Mouse (Mus musculus) kidney, adult 2 months (tissue): ENCODE results near the gene Stim2. TPM values are rescaled to one million over a fixed set of nuclear protein-coding genes. Genes with fewer than 3 reads are reported as not detected.

Experiments
- DNase-seq: peaks from one replicate; pipeline ENCODE4 v3.0.0; 2021
- H3K27ac ChIP-seq: fragments of 200-500 bp; 2 replicates; pipeline ENCODE4 v1.5.1; 2012; ENCODE audit warnings: low read depth, low read length, control low read depth, inconsistent platforms; ENCODE audit not compliant: insufficient read depth
- H3K27me3 ChIP-seq: fragments of 200-500 bp; replicated peaks from 2 replicates; pipeline ENCODE4 v1.6.1; 2012; ENCODE audit warnings: mild to moderate bottlenecking, moderate library complexity, low read length, inconsistent platforms; ENCODE audit not compliant: control insufficient read depth, insufficient read depth
- H3K36me3 ChIP-seq: fragments of 200-500 bp; 2 replicates; pipeline ENCODE4 v1.6.1; 2012; ENCODE audit warnings: mild to moderate bottlenecking, moderate library complexity, low read length, inconsistent platforms; ENCODE audit not compliant: control insufficient read depth, insufficient read depth
- H3K4me1 ChIP-seq: fragments of 200-500 bp; 2 replicates; pipeline ENCODE4 v1.6.1; 2011; ENCODE audit warnings: low read length; ENCODE audit not compliant: control insufficient read depth, insufficient read depth
- H3K4me3 ChIP-seq: fragments of 200-500 bp; 2 replicates; pipeline ENCODE4 v1.5.1; 2011; ENCODE audit warnings: mild to moderate bottlenecking, low read depth, low read length, control low read depth; ENCODE audit not compliant: insufficient read depth
- CTCF ChIP-seq: fragments of 200-500 bp; conservative IDR thresholded peaks from 2 replicates; pipeline ENCODE4 v1.5.1; 2011; ENCODE audit warnings: low read depth, mild to moderate bottlenecking, control low read depth, low read length, moderate library complexity, mixed read lengths; ENCODE audit not compliant: insufficient read depth, insufficient read length
- POLR2A ChIP-seq: fragments of 200-500 bp; IDR thresholded peaks from one replicate; pipeline ENCODE4 v1.6.1; 2011; ENCODE audit warnings: low read depth, low read length, control low read depth
- WGBS: fragments of 180-500 bp; shearing (Covaris S2); methylation state at CpG from one replicate; pipeline ENCODE4 v1.1.7; 2018; 5-methylcytosine and 5-hydroxymethylcytosine counted together
- polyA plus RNA-seq: library from polyadenylated mRNA; depleted of rRNA; stranded (reverse); fragments of >200 nt; gene quantifications from 2 replicates; pipeline ENCODE4 v1.2.3, GENCODE M21; 2012

Gene Stim2
- polyA plus RNA-seq, 1 experiment = 10.3 TPM

DNA sequence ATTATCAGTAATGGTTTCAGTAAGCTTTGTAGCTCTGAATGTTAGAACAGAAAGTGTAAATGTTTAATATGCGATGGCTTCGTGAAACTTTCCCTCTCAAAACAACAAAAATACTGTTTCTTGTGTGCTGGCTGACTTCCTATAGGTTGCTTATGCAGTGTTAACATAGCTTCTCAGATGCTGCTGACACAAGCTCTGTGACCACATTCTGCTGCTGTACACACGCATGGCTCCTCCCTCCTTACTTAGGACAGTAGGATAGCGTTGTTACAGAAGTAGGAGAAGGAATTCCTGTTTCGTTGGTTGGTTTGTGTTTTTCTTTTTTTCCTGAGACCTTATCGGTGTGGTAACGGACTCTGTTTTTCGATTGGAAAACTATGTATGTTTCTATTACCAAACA lies 42.2 kb downstream of the Stim2 start:
- TF ChIP-seq CTCF (no peak), POLR2A (no peak)
- Histone ChIP-seq H3K27me3 (no peaks in the 10 kb centered on the region), H3K4me3 (no peak overlapping the region), H3K27ac (no peak overlapping the region), H3K36me3 (no peaks in the 10 kb centered on the region), H3K4me1 (peaks cover 13% of the 10 kb centered on the region)
- 78% methylated on average over 8 of the region's 8 CpGs for WGBS
- no peak for DNase-seq

DNA sequence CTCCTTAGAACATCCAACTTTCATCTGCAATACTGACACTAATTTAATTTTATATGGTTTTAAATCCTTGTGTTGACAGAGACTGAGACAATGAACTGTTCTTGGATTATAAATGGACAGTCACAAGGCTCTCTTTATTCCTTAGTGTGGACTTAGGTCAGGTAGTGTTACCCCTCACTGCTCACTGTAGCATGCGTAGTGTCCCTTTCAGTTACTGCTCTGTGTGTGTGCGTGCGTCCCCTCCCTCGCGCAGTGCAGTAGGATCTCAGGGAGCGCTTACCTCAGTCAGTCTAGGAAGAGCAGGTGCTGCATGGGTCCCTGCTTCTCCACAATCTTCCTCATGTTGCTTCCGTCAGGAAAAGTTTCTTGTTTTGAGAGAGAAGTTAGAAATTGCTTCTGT lies 43.7 kb downstream of the Stim2 start:
- Histone ChIP-seq H3K4me3 (no peak overlapping the region), H3K27me3 (no peaks in the 10 kb centered on the region), H3K36me3 (no peaks in the 10 kb centered on the region), H3K4me1 (peaks cover 17% of the 10 kb centered on the region), H3K27ac (no peak overlapping the region)
- DNase-seq = peak; percentile 23
- TF ChIP-seq CTCF = no peak
- TF ChIP-seq POLR2A = no peak
- WGBS = 53% methylated on average over 7 of the region's 7 CpGs

DNA sequence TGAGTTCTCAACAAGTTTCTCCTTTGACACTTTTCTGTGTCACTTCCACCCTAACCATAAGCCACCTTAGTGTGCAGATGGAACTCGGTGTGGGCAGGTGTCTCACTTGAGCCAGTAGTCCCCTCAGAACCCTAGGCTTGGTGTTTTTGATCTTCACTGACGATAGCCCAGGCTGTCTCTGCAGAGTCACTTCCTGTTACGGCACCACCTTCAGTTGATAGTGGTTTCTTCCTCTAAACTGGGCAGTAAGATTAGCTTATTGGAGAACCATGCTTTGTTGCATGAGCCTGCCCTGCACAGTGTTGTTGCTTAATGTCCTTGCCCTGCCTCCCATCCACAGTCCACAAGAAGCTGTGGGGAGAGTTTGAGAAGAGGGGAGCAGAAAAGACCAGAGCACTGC lies 47.2 kb downstream of the Stim2 start:
- H3K27ac ChIP-seq = no peak overlapping the region
- 77% methylated on average over 3 of the region's 3 CpGs for WGBS
- TF ChIP-seq POLR2A (no peak), CTCF (no peak)
- no peak for DNase-seq
- peaks cover 27% of the 10 kb centered on the region for H3K4me1 ChIP-seq
- no peaks in the 10 kb centered on the region for H3K27me3 ChIP-seq
- H3K36me3 ChIP-seq = no peaks in the 10 kb centered on the region
- H3K4me3 ChIP-seq = no peak overlapping the region

DNA sequence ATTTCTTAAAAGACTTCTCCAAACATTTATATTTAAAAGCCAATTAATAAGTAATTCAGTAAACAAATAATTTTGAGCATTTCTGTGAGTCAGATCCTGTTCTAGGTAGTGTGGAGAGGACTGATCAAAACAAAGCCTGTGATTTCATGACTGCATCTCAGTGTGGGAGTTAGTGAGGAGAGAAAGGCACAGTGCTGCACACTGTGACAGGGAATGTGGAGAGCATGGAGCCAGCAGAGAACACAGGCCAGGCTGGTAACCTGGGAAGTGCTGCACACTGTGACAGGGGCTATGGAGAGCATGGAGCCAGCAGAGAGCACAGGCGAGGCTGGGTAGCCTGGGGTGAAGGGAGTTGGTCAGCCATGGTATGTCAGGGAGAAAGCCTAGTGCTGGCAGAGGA lies 48.1 kb downstream of the Stim2 start:
- Histone ChIP-seq H3K27me3 (no peaks in the 10 kb centered on the region), H3K4me1 (peaks cover 24% of the 10 kb centered on the region), H3K36me3 (no peaks in the 10 kb centered on the region), H3K27ac (no peak overlapping the region), H3K4me3 (no peak overlapping the region)
- DNase-seq = no peak
- WGBS = 81% methylated on average over 1 of the region's 1 CpGs
- no peak for TF ChIP-seq CTCF

DNA sequence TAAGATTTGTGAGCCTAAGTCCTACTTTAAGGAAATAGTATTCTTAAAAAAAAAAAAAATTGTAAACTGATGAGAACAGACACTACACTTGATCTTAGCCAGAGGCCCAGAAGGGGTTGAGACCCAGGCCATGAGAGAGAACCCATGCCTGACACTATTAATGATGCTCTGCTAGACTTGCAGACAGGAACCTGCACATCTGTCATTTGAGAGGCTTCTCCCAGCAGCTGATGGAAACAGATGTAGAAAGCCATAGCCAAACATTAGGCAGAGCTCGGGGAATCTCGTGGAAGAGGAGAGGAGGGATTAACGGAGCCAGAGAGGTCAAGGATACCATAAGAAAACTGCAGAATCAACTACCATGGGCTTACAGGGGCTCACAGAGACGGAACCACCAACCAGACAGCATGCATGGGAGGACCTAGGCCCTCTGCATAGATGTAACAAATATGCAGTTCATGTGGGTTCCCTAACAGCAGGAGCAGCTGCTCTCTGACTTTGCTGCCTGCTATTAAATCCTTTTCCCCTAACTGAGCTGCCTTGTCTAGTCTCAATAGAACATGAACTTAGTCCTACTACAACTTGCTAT lies 50.9 kb downstream of the Stim2 start:
- TF ChIP-seq CTCF (no peak), POLR2A (no peak)
- H3K4me1 ChIP-seq = peaks cover 20% of the 10 kb centered on the region
- no peaks in the 10 kb centered on the region for H3K36me3 ChIP-seq
- H3K27me3 ChIP-seq = no peaks in the 10 kb centered on the region
- H3K27ac ChIP-seq = no peak overlapping the region
- no peak for DNase-seq
- WGBS = 63% methylated on average over 4 of the region's 4 CpGs
- H3K4me3 ChIP-seq = no peak overlapping the region

DNA sequence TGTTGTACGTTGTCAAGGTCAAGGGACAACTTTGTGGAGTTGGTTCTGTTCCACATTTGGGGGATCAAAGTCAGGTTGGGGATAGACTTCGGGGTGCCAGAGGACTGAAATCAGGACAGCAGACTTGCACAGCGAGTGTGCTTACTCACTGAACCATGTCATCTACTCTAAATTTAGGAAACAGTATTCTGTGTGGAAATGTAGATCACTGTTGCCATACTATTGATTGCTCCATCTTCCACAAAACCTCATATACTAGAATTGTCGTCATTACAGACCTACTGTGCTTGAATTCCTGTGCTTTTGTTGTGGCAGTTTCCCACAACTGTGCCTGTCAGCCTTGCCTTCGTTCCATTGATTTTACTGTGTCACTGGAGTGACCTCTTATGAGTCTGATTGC lies 51.6 kb downstream of the Stim2 start:
- H3K27ac ChIP-seq = no peak overlapping the region
- H3K4me3 ChIP-seq = no peak overlapping the region
- DNase-seq = no peak
- no peaks in the 10 kb centered on the region for H3K36me3 ChIP-seq
- TF ChIP-seq POLR2A = no peak
- TF ChIP-seq CTCF = no peak
- peaks cover 20% of the 10 kb centered on the region for H3K4me1 ChIP-seq
- WGBS = 55% methylated on average over 5 of the region's 5 CpGs
- no peaks in the 10 kb centered on the region for H3K27me3 ChIP-seq

DNA sequence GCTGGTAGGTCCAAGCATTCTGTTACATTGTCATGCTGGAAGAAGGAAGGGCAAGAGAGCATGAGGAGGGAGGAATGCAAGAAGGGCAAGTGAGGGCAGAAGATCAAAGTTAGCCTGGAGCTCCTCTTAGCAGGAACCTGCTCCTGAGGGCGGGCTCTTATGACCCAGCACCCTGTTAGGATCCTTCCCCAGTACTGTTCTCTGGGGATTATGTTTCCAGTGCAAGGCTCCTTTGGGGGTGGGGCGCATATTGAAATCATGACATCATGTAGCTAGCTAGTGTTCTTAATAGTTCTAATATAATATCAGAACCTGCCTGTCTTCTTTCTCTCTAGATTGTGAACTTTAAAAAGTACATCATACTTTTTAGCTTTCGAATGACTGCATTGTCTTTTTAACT lies 52.8 kb downstream of the Stim2 start:
- Histone ChIP-seq H3K27me3 (no peaks in the 10 kb centered on the region), H3K36me3 (no peaks in the 10 kb centered on the region; the same call in 1 of the 2 replicates), H3K27ac (no peak overlapping the region), H3K4me1 (peaks cover 20% of the 10 kb centered on the region), H3K4me3 (no peak overlapping the region)
- 83% methylated on average over 3 of the region's 3 CpGs for WGBS
- peak; percentile 25 for DNase-seq
- no peak for TF ChIP-seq POLR2A
- TF ChIP-seq CTCF = no peak

DNA sequence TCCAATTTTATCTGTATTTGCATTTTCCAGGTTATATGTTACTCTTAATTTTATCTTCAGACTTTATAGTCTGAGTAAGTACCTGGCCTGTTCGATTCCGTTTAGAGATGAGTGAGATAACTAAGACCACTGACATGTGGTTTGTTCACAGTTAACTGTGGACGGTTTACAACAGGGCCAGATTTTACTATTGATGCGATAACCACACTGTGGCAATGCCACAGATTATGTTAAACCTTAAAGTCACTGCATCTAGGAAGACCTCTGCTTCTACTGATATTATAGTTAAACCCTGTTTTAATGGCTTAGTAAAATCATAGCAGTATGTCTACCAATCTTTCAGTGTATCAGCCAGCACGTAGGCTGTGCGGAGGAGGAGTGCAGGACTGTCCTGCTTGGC lies 53.9 kb downstream of the Stim2 start:
- H3K27me3 ChIP-seq = no peaks in the 10 kb centered on the region
- no peak for TF ChIP-seq CTCF
- TF ChIP-seq POLR2A = no peak
- no peak for DNase-seq
- no peak overlapping the region for H3K27ac ChIP-seq
- H3K36me3 ChIP-seq = no peaks in the 10 kb centered on the region; the same call in 1 of the 2 replicates
- H3K4me1 ChIP-seq = peaks cover 16% of the 10 kb centered on the region; the same call in 1 of the 2 replicates
- no peak overlapping the region for H3K4me3 ChIP-seq
- 92% methylated on average over 6 of the region's 6 CpGs for WGBS
